Mouse (Mus musculus) kidney, embryonic 15.5 days (tissue): ENCODE measurements around the gene Atp9a. TPM values are rescaled to one million over a fixed set of nuclear protein-coding genes. Genes with fewer than 3 reads are reported as not detected.

Experiments used
- ATAC-seq: fragments of 200-750 bp; cut with Nextera tagmentation; replicated peaks from 2 replicates; pipeline ENCODE4 v1.8.0; 2017; ENCODE audit warnings: moderate TSS enrichment; ENCODE audit not compliant: low FRiP score
- H3K27ac ChIP-seq: fragments of 300-500 bp; sonication (generic); 2 replicates; pipeline ENCODE4 v1.5.1; 2015; ENCODE audit warnings: mild to moderate bottlenecking, inconsistent platforms
- H3K27me3 ChIP-seq: fragments of 300-500 bp; sonication (generic); 2 replicates; pipeline ENCODE4 v1.6.1; 2015; ENCODE audit warnings: inconsistent platforms
- H3K36me3 ChIP-seq: fragments of 300-500 bp; sonication (generic); 2 replicates; pipeline ENCODE4 v1.6.1; 2015; ENCODE audit warnings: inconsistent platforms
- H3K4me1 ChIP-seq: fragments of 300-500 bp; sonication (generic); 2 replicates; pipeline ENCODE4 v1.6.1; 2015; ENCODE audit warnings: inconsistent platforms
- H3K4me2 ChIP-seq: fragments of 300-500 bp; sonication (generic); 2 replicates; pipeline ENCODE4 v1.6.1; 2015; ENCODE audit warnings: moderate library complexity, mild to moderate bottlenecking, inconsistent platforms
- H3K4me3 ChIP-seq: fragments of 300-500 bp; sonication (generic); replicated peaks from 2 replicates; pipeline ENCODE4 v1.5.1; 2015; ENCODE audit warnings: mild to moderate bottlenecking, inconsistent platforms
- H3K9ac ChIP-seq: fragments of 300-500 bp; sonication (generic); 2 replicates; pipeline ENCODE4 v1.6.1; 2015; ENCODE audit warnings: mild to moderate bottlenecking, inconsistent platforms
- H3K9me3 ChIP-seq: fragments of 300-500 bp; sonication (generic); replicated peaks from 2 replicates; pipeline ENCODE4 v1.6.1; 2016; ENCODE audit warnings: inconsistent platforms
- WGBS: fragments of 180-500 bp; shearing (Covaris S2); methylation state at CpG from one replicate; pipeline ENCODE4 v1.1.7; 2015; ENCODE audit warnings: mixed read lengths; 5-methylcytosine and 5-hydroxymethylcytosine counted together
- polyA plus RNA-seq: library from polyadenylated mRNA; unstranded; fragments of >200 nt; fragmentation: Nextera tagmentation; extraction: Ambion mirVana; gene quantifications from 2 replicates; pipeline ENCODE4 v1.2.1, GENCODE M21; 2015

Gene Atp9a
- polyA plus RNA-seq, 1 experiment from 2014 or later, result 10.7 TPM

GRCm38 (mm10) chr2:168734023-168734422, 8.2 kb downstream of the Atp9a start:
- no peak for ATAC-seq
- H3K27me3 ChIP-seq, result no peaks in the 10 kb centered on the region
- no peaks in the 10 kb centered on the region for H3K36me3 ChIP-seq
- no peak overlapping the region for H3K27ac ChIP-seq
- no peak overlapping the region for H3K9ac ChIP-seq
- 54% methylated on average over 11 of the region's 11 CpGs for WGBS
- H3K9me3 ChIP-seq, result no peaks in the 10 kb centered on the region
- H3K4me1 ChIP-seq, result no peaks in the 10 kb centered on the region
- H3K4me3 ChIP-seq, result no peak overlapping the region
- H3K4me2 ChIP-seq, result no peak overlapping the region

- no peaks in the 10 kb centered on the region for H3K27me3 ChIP-seq
- H3K36me3 ChIP-seq, result no peaks in the 10 kb centered on the region
- no peak overlapping the region for H3K27ac ChIP-seq
- no peak overlapping the region for H3K9ac ChIP-seq
- WGBS, result 87% methylated on average over 8 of the region's 8 CpGs
- H3K4me1 ChIP-seq, result peaks cover 12% of the 10 kb centered on the region
- no peak overlapping the region for H3K4me3 ChIP-seq
- no peak overlapping the region for H3K4me2 ChIP-seq
- no peak for ATAC-seq
- H3K9me3 ChIP-seq, result no peaks in the 10 kb centered on the region
These were observed 11.0 kb downstream of the Atp9a start for GRCm38 (mm10) chr2:168731258-168731657.

- H3K27ac ChIP-seq, result no peak overlapping the region
- H3K9ac ChIP-seq, result no peak overlapping the region
- 83% methylated on average over 12 of the region's 12 CpGs for WGBS
These were observed 12.5 kb downstream of the Atp9a start for GRCm38 (mm10) chr2:168729736-168730135.

GRCm38 (mm10) chr2:168728045-168728444, 14.2 kb downstream of the Atp9a start:
- Histone ChIP-seq H3K4me1 (peaks cover 18% of the 10 kb centered on the region), H3K36me3 (no peaks in the 10 kb centered on the region), H3K9ac (no peak overlapping the region), H3K9me3 (no peaks in the 10 kb centered on the region), H3K4me2 (no peak overlapping the region), H3K27me3 (no peaks in the 10 kb centered on the region), H3K27ac (no peak overlapping the region), H3K4me3 (no peak overlapping the region)
- ATAC-seq, result no peak
- 46% methylated on average over 12 of the region's 12 CpGs for WGBS

More at GRCm38 (mm10) chr2:168729736-168730135, 12.5 kb downstream of the Atp9a start:
- no peak for ATAC-seq
- no peak overlapping the region for H3K4me3 ChIP-seq
- H3K36me3 ChIP-seq, result no peaks in the 10 kb centered on the region
- no peaks in the 10 kb centered on the region for H3K27me3 ChIP-seq
- no peak overlapping the region for H3K4me2 ChIP-seq
- peaks cover 18% of the 10 kb centered on the region for H3K4me1 ChIP-seq
- H3K9me3 ChIP-seq, result no peaks in the 10 kb centered on the region

GRCm38 (mm10) chr2:168726007-168726406, 16.2 kb downstream of the Atp9a start:
- no peaks in the 10 kb centered on the region for H3K27me3 ChIP-seq
- no peak overlapping the region for H3K27ac ChIP-seq
- WGBS, result 43% methylated on average over 6 of the region's 6 CpGs
- H3K4me1 ChIP-seq, result peaks cover 23% of the 10 kb centered on the region
- H3K36me3 ChIP-seq, result no peaks in the 10 kb centered on the region
- peak; percentile 83 for ATAC-seq
- no peak overlapping the region for H3K4me3 ChIP-seq
- no peak overlapping the region for H3K4me2 ChIP-seq
- no peak overlapping the region for H3K9ac ChIP-seq
- no peaks in the 10 kb centered on the region for H3K9me3 ChIP-seq

GRCm38 (mm10) chr2:168721313-168721712, 20.9 kb downstream of the Atp9a start:
- Histone ChIP-seq H3K4me1 (peaks cover 12% of the 10 kb centered on the region), H3K27ac (no peak overlapping the region), H3K27me3 (0 out of 2 replicates have a peak, but pooled peaks cover 5% of the 10 kb centered on the region), H3K36me3 (no peaks in the 10 kb centered on the region), H3K9me3 (no peaks in the 10 kb centered on the region), H3K4me3 (no peak overlapping the region), H3K4me2 (no peak overlapping the region), H3K9ac (no peak overlapping the region)
- WGBS, result 43% methylated on average over 14 of the region's 14 CpGs
- peak; percentile 88 for ATAC-seq

GRCm38 (mm10) chr2:168719742-168720141, 22.5 kb downstream of the Atp9a start:
- H3K27ac ChIP-seq, result no peak overlapping the region
- H3K4me1 ChIP-seq, result peaks cover 5% of the 10 kb centered on the region; the same call in 1 of the 2 replicates
- H3K9ac ChIP-seq, result no peak overlapping the region
- no peak for ATAC-seq
- H3K9me3 ChIP-seq, result no peaks in the 10 kb centered on the region
- 0 out of 2 replicates have a peak, but pooled peaks cover 5% of the 10 kb centered on the region for H3K27me3 ChIP-seq
- H3K36me3 ChIP-seq, result no peaks in the 10 kb centered on the region
- WGBS, result 70% methylated on average over 4 of the region's 4 CpGs
- H3K4me2 ChIP-seq, result no peak overlapping the region
- no peak overlapping the region for H3K4me3 ChIP-seq

GRCm38 (mm10) chr2:168718735-168719134, 23.5 kb downstream of the Atp9a start:
- Histone ChIP-seq H3K27me3 (0 out of 2 replicates have a peak, but pooled peaks cover 5% of the 10 kb centered on the region), H3K4me1 (peaks cover 5% of the 10 kb centered on the region; the same call in 1 of the 2 replicates), H3K27ac (no peak overlapping the region), H3K9me3 (no peaks in the 10 kb centered on the region), H3K4me2 (no peak overlapping the region), H3K9ac (no peak overlapping the region), H3K4me3 (no peak overlapping the region), H3K36me3 (no peaks in the 10 kb centered on the region)
- WGBS, result 72% methylated on average over 10 of the region's 10 CpGs
- ATAC-seq, result no peak

- peaks cover 5% of the 10 kb centered on the region; the same call in 1 of the 2 replicates for H3K4me1 ChIP-seq
These were observed 23.9 kb downstream of the Atp9a start for GRCm38 (mm10) chr2:168718267-168718666.

GRCm38 (mm10) chr2:168712199-168713176, 29.7 kb downstream of the Atp9a start:
- Histone ChIP-seq H3K27me3 (no peaks in the 10 kb centered on the region), H3K4me2 (no peak overlapping the region), H3K27ac (no peak overlapping the region), H3K4me1 (peaks cover 2% of the 10 kb centered on the region; the same call in 1 of the 2 replicates), H3K36me3 (0 out of 2 replicates have a peak, but pooled peaks cover 4% of the 10 kb centered on the region), H3K4me3 (no peak overlapping the region), H3K9ac (no peak overlapping the region), H3K9me3 (no peaks in the 10 kb centered on the region)
- WGBS, result 82% methylated on average over 20 of the region's 20 CpGs
- ATAC-seq, result no peak

More at GRCm38 (mm10) chr2:168718267-168718666, 23.9 kb downstream of the Atp9a start:
- Histone ChIP-seq H3K27me3 (0 out of 2 replicates have a peak, but pooled peaks cover 5% of the 10 kb centered on the region), H3K9me3 (no peaks in the 10 kb centered on the region), H3K27ac (no peak overlapping the region), H3K9ac (no peak overlapping the region), H3K36me3 (no peaks in the 10 kb centered on the region), H3K4me2 (no peak overlapping the region), H3K4me3 (no peak overlapping the region)
- WGBS, result 92% methylated on average over 2 of the region's 2 CpGs
- ATAC-seq, result no peak

- Histone ChIP-seq H3K27me3 (no peaks in the 10 kb centered on the region), H3K36me3 (0 out of 2 replicates have a peak, but pooled peaks cover 4% of the 10 kb centered on the region), H3K27ac (no peak overlapping the region), H3K9me3 (no peaks in the 10 kb centered on the region), H3K9ac (no peak overlapping the region), H3K4me3 (no peak overlapping the region), H3K4me2 (no peak overlapping the region), H3K4me1 (peaks cover 2% of the 10 kb centered on the region; the same call in 1 of the 2 replicates)
- ATAC-seq, result no peak
- 75% methylated on average over 3 of the region's 3 CpGs for WGBS
These were observed 31.2 kb downstream of the Atp9a start for GRCm38 (mm10) chr2:168710979-168711378.

- ATAC-seq, result no peak
- no peaks in the 10 kb centered on the region for H3K27me3 ChIP-seq
These were observed 34.4 kb downstream of the Atp9a start for GRCm38 (mm10) chr2:168707766-168708165.

More at GRCm38 (mm10) chr2:168707766-168708165, 34.4 kb downstream of the Atp9a start:
- no peak overlapping the region for H3K4me2 ChIP-seq
- 55% methylated on average over 9 of the region's 9 CpGs for WGBS
- peaks cover 2% of the 10 kb centered on the region; the same call in 1 of the 2 replicates for H3K4me1 ChIP-seq
- 0 out of 2 replicates have a peak, but pooled peaks cover 4% of the 10 kb centered on the region for H3K36me3 ChIP-seq
- no peak overlapping the region for H3K27ac ChIP-seq
- H3K9me3 ChIP-seq, result no peaks in the 10 kb centered on the region
- H3K9ac ChIP-seq, result no peak overlapping the region
- H3K4me3 ChIP-seq, result no peak overlapping the region
